Mouse (Mus musculus): Measurements from ENCODE around the gene Sncg. TPM values are rescaled to one million over a fixed set of nuclear protein-coding genes. Genes with fewer than 3 reads are reported as not detected.
A peak's percentile ranks its signal among the peaks of the same experiment; 100 is the strongest.
"Not testable (repeated sequence)": the region's sequence is repeated elsewhere in the genome, so short reads cannot be mapped to it uniquely, and the experiment has no call there.

Gene Sncg
- polyA plus RNA-seq, 1 experiment, result 21.6 TPM

DNA sequence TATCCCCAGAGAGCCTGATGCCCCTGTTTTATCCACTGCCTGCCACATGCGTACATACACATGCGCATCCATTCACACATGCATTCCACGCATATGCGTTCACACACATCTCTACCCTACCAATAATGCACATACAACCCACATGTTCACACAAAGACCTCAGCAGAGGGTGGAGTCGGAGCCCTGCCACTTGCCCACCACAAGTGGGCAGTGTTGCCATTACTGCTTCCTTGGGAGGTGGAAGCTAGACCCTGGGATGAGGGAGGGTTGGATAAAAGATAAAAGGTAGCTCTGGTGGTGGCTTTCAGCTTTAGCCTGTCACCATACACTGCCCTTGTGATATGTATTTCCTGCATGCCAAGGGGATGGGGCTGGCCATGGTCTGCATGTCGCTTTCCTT lies 1.9 kb downstream of the Sncg start:
- 89% methylated on average over 6 of the region's 6 CpGs for WGBS
- no peak for DNase-seq (ENCODE audit: low read depth, low spot score)

DNA sequence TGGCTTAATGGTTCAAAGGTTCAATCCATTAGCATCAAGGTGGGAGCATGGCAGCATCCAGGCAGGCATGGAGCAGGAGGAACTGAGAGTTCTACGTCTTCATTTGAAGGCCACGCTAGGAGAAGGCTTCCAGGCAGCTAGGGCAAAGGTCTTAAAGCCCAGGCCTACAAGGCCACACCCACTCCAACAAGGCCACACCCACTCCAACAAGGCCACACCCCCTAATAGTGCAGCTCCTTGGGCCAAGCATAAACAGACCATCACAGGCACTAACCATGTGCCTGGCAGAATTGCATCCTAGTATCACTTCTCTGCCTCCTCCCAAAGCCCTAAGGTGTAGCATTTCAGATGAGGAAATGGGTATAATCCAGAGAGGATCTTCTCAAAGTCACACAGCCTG lies 2.8 kb downstream of the Sncg start:
- 39% methylated on average over 2 of the region's 2 CpGs for WGBS
- DNase-seq (ENCODE audit: low read depth, low spot score), result no peak

DNA sequence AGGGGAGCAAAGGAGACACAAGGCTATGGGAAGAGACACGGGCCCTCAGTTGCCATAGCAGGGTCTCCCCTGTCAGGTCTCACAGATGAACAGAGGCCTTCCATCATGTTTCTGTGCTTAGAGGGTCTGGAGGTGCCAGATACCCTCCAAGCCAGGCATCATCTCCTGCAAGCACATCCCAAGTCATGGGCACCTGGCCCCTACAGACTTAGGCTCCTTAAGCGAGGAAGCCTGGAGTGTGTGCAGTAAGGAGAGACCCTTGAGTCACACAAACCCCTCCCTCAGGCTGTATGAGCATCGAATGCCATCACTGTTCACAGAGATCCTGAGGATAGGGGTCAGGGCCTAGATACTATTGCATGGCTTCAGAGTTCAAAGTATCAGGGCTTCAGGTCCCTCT lies 3.7 kb downstream of the Sncg start:
- no peak for DNase-seq (ENCODE audit: low read depth, low spot score)
- 91% methylated on average over 3 of the region's 3 CpGs for WGBS

DNA sequence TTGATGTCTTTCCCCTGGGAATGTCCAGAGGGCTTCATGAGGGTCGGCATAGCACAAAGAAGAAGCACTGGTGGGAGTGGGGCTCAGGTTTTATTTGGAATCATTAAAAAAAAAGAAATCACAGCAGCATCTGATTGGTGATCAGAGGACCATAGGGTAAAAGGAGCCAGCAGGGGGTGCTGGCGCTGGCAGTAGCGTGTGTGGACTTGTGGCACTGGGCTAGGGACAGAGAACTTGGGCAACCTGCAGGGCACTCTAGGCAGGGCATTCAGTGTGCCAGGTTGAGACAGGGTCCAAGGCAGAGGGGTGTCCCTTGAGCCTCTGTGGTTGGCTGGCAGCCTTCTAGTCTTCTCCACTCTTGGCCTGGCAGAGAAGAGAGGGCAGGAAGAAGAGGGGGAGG lies 4.4 kb downstream of the Sncg start:
- DNase-seq (ENCODE audit: low read depth, low spot score), result no peak
- 65% methylated on average over 3 of the region's 3 CpGs for WGBS

DNA sequence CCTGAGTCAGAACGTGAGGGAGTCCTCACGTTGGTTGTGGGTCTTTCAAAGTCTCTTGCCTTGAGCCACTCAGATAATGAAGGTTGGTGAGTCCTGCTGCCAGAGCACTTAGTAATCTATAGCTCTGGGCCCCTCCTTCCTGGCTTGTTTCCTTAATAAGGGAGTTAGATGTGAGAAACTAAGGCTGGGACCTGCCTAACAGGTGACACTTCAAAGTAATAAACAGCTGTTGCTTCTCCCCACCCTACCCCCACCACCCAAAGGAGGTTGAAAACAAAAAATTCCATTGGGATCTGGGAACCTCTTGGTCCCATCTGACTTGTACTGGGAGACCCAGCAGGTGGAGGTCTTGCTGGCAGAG lies 9.5 kb downstream of the Sncg start:
- 91% methylated on average over 2 of the region's 2 CpGs for WGBS
- DNase-seq (ENCODE audit: low read depth, low spot score), result no peak

DNA sequence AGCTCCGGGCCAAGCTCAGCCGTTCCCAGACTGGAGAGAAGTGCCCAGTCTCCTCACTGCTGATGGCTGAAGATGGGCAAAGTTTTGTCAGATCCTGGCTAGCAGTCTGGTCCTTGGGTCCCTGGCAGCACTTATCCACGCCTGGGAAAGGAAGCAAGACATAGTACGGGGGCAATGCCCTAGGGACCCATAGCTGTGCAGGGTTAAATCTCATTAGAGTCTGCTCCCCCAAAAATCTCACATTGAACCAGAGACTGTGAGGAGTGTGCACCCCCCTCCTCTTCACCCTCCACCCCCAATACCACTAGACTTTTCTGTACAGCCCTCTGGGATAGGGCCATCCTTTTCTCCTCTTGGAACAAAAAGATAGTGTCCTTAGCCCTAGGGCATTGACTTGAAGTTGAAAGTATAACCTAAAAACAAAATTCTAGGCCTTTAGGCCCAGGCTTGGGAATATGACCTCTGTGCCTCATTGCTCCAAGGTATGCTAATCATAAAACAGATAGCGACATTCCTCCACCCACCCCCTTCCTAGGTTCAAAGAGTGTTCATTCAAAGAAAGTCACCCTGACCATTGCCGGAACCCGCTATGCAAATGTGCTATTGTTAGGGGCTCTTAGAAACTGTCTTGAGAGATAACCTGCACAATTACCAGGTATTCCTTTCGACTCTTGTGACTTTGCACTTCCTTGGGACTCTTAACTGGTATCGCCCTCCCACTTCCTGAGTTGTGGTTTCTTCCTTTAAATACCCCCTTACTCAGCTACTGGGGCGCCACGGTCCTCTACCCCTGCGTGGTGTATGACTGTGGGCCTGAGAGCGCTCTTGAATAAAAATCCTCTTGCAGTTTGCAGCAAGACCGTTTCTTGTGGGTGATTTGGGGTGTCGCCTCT lies 10.1 kb downstream of the Sncg start:
- DNase-seq (ENCODE audit: low read depth, low spot score), result not testable (repeated sequence)
- 89% methylated on average over 15 of the region's 15 CpGs for WGBS

DNA sequence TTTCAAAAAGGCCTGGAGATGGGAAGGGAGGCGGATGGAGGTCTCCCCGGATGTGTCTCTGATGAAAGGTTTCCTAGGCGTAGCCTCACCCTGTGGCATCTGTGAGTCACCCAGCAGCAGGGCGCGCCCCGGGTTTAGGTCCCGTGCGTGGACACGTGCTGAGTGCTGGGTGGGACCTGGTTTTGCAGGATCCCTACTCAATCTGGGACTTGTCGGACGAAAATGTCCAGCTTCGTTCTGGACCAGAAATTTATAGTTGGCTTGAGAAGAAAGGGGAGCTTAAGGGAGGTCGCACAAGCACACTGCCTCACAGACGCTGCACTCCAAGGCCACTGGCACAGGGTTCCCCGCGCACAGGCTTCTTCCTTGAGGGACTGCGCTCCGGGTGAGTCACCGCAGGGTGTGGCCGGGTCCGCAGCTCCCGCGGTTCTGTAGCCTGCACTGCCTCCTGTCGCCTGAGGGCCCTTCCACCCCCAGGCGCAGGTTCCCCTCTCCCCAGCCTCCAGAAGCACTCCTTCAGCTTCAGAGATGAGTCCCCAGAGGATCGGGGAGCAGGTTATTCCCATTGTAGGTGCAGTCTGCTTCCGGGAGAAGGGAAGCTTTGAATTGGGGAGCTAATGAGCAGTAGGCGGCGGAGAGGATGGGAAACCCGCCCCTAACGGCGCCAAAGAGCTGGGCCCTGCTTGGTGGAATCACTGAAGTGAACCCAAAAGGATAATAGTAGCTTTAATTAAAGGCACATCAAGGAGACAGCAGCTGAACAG lies 10.9 kb downstream of the Sncg start:
- WGBS, result 6% methylated on average over 32 of the region's 32 CpGs
- DNase-seq (ENCODE audit: low read depth, low spot score), result peak; percentile 59

DNA sequence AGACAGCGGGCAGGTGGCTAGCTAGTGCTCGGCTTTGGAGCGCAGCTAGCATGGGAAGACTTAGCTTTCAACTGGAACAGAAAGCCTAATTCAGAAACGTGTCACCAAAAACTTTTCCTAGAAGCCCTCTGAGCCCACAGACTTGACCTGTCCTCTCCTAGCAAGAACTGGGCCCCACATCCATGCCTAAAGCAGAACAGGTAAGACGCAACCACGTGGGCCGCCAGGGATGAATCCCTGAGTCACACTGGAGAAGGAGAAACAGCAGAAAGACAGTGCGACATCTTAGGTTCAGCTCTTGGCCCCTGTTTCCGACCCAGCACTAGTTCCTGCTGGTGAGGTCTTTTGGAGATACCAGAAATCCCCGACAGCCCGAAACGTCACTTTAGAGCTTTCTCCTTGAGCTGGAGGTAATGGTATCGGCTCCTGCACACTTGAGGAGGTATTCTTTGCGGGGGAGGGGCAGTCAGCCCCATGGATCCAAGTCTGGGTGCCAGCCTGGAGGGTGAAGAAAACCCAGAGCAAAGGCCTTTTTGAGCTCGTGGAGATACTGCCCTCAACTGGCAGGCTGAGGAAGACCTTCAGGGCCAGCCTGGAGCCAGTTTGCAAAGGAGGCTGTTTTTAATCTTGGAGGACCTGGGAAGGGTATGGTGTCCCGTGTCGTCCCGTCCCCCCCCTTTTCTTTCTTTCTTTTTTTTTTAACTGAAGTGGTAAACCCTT lies 11.7 kb downstream of the Sncg start:
- DNase-seq (ENCODE audit: low read depth, low spot score), result peak; percentile 31
- WGBS, result 46% methylated on average over 18 of the region's 18 CpGs

DNA sequence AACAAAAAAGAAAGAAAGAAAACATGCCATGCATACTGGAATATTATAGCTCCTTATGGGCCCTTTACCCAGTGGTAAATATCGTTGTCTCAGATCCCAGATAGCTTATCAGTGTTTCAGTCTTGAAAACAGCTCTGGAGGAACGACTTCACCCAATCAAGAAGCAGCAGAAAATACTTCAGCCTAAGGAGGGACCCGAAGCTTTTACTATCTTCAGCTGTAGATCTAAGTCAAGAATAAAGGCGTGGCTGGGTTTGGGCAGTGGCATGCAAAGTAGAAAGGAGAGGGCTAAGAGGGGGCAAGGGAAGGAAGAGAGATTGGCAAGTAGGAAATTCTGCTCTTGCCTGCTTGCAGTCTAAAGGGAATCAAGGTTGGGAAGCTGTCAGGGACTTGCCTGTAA lies 12.5 kb downstream of the Sncg start:
- no peak for DNase-seq (ENCODE audit: low read depth, low spot score)
- 35% methylated on average over 4 of the region's 4 CpGs for WGBS

DNA sequence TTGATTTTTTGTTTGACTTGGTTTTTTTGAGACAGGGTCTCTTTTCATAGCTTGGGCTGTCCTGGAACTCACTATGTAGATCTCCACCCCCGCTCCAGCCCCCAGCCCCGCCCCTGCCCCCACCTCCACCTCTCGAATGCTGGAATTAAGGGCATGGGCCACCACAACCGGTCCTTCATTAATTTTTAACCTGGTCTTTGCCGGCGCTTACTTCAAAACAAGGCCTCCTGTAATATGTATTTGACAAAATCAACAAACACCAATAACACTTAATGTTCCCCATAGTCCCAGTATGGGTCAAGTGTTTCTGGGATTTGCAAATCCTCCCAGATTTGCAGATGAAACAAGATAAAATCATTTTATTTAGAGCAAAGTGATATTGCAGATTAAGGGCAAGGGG lies 14.3 kb downstream of the Sncg start:
- no peak for DNase-seq (ENCODE audit: low read depth, low spot score)
- WGBS, result 45% methylated on average over 6 of the region's 6 CpGs

DNA sequence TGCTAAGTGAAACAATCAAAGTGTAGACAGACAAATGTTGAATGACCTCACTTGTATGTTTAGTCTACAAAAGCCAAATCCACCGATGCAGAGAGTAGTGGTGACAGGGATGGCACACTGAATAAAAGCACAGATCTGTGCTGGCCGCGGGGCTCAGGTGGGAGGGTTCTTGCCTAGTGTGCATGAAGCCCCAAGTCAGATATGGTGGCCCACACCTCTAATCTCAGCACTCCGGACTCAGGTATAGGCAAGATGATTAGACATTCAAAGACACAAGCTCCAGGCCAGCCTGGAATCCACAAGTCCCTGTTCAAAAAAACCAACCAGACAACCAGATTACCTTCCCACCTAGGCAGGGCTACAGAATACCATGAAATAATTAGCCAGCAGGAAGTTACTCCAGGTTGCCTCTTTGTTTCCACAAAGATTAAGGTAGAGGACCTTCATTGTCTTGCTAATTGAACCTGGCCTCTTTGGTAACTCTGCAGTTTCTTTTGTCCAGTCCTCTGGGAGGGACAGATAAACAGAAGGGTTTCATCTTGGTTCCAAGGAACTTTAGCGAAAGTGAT lies 14.8 kb downstream of the Sncg start:
- 62% methylated on average over 5 of the region's 5 CpGs for WGBS

DNA sequence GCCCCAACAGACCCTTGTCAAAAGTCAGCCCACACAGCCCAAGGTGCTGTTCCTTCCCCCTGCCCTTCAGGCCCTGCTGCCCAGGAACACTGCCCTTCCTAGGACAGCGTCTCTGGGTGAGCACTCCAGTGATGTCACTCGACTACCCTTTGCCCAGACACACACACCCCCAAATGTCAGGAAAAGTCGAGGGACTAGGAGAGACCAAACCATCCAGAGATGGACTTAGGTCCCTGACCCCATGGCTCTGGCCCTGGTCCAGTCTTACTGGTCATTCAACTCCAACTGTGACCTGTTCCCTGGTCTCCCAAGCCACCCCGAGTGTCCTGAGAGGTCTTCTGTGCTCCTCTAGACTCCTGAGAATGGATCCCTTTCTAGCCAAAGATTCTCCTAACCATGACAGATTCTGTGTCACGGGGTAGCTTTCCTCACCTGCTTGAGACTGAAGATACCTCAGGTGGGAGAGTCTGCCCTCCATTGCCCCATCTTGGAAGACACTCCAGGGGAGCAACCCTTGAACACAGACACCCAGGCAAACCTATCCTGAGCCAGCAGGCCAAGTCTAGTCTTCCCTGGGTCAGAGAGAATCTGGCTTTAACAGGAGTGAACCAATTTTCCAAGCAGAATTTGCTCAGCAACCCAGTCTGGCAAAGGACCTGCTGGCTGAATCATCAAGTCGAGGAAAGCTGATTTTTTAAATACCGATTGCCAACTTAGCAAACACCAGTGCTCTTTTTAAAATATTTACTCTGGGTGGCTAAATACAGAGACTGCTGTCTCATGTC lies 16.7 kb downstream of the Sncg start:
- 58% methylated on average over 7 of the region's 7 CpGs for WGBS

More for the DNA sequence above, 14.8 kb downstream of the Sncg start:
- DNase-seq (ENCODE audit: low read depth, low spot score), result no peak

DNA sequence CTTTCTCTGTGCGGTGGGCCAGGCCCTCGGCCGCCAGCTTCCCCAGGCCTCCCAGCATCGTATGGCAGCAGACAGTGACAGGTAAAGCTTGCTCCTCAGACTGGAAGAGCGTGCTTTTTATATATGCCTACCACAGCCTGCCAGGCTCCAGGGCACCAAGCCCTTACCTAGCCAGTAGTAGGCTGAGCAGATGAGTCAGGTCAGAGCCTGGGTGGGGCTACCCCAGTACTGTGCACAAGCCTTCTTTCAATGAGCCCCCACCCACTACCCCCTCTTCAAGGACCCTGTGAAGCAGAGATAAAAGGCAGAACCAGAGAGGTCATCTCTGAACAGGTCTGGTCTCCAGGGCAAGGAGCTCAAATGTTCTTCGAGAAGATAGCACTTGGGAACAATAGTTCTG lies 19.3 kb downstream of the Sncg start, which contains the start of gene Fam25c:
TSS of gene Fam25c (minus strand) at position 133 of the 400 bp plus-strand sequence.
- no peak for DNase-seq (ENCODE audit: low read depth, low spot score)
- WGBS, result 82% methylated on average over 6 of the region's 6 CpGs

More for the DNA sequence above, 16.7 kb downstream of the Sncg start:
- no peak for DNase-seq (ENCODE audit: low read depth, low spot score)

DNA sequence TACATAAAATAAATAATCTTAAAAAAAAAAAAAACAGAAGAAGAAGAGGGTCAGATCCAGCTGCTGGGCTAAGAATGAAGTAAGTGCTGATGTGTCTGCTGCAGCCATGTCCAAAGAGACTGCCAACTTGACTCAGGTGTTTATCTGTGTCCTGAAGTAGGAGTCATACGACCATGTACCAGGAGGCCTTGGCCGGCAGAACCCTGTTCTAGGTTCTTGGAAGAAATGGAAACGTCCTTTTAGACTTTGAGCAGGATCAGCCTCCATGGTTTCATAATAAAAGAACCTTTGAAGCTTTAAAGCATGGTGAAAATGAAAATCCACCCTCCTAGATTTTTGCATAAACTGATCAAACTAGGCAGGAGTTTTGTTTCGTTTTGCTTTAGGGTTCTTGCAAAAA lies 20.1 kb downstream of the Sncg start:
- 72% methylated on average over 4 of the region's 4 CpGs for WGBS
- DNase-seq (ENCODE audit: low read depth, low spot score), result no peak

DNA sequence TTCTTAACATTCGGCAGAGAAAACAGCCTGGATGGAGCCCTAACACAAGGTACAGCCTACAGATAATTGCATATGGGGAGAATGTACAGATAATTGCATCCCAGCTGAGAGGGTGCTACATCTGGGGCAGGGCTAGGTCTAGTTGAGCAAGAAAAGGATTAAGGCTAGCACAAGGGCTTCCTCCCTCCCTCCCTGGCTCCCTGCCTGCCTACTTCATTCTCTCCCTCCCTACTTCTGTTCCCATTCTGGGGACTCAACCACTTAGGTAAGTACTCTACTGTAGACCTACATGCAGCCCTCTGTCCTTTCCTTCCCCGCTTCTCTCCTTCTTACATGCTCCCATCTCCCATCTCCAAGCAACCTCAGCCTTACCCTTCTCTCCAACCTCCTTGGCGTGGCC lies 21.3 kb downstream of the Sncg start:
- WGBS, result 87% methylated on average over 3 of the region's 3 CpGs
- no peak for DNase-seq (ENCODE audit: low read depth, low spot score)

DNA sequence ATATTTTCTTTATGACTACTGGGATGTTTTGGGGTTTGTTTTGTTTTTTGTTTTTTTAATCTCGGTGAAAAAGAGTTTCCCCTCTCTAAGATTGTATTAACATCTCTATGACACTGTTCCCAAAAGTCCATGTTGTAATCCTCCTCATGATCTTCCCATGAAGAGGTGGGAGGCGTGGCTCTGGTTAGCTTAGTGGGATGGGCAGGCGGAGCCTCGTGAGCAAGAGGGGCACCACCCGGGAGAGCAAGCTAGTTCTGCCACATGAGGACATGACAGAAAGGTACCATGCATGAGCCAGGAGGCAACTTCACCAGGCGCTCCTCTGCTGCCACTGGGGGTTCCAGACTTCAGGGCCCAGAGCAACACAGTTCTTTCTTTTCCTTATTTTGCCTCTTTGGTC lies 22.1 kb downstream of the Sncg start:
- WGBS, result 44% methylated on average over 6 of the region's 6 CpGs
- DNase-seq (ENCODE audit: low read depth, low spot score), result no peak

DNA sequence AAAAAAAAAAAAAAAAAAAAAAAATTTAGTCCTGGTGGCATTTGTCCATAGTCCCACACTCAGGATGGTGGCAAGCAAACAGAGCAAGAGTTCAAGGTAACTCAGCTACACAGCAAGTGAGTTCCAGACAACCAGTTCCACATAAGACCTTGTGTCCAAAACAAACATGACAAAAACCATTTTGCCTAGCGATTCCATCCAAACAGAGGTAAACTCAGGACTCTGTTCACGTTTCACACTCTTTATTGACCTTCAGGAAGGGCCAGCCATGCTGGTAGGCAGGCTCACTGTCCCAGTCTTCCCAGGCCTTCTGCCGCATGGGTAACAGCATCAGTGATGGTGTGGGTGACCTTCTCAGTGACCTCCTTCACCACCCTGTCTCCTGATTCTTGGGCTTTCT lies 22.9 kb downstream of the Sncg start:
- DNase-seq (ENCODE audit: low read depth, low spot score), result no peak
- WGBS, result 38% methylated on average over 3 of the region's 3 CpGs

DNA sequence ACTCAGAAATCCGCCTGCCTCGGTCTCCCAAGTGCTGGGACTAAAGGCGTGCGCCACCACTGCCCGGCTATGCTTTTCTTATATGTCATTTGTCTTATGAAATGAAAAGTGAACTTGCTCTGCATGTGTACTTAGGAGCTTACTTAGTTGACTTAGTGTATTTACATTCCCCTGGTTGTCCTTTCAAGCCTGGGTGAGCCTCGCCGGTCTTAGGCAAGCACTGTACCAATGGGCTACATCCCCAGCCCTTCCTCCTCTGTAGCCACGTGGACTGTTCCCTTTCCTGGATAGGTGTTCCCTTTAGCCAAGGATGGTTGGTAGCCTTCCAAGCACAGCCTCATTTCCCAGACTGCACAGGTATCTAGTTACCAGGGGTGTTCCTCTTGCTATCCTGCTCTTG lies 25.6 kb downstream of the Sncg start:
- 37% methylated on average over 8 of the region's 8 CpGs for WGBS
- DNase-seq (ENCODE audit: low read depth, low spot score), result peak; percentile 37

DNA sequence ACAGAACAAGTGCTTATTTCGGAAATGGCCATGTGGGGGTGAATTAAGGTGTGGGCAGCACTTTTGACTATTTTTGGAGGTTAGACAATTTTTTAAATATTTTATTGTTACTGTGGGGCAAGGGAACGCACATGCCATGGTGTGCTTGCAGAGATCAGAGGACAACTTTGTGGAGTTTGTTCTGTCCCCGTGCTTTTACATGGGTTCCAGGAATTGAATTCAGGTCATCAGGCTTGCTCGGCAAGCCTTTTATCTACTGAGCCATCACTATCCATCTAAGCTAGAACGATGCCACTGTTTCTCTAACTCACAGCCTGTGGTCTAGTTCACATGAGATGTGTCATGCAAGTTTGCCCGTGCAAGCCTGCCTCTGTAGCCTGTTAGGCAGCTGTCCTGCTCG lies 26.3 kb downstream of the Sncg start:
- 72% methylated on average over 7 of the region's 7 CpGs for WGBS

More for the DNA sequence above, 26.3 kb downstream of the Sncg start:
- no peak for DNase-seq (ENCODE audit: low read depth, low spot score)

Measured in large intestine, adult 2 months (tissue).